Mouse (Mus musculus) intestine, embryonic 14.5 days (tissue): ENCODE measurements at regions not wholly inside any gene's neighbourhood (a gene's known extent, or its start where the extent isn't known, plus 50 kb on each side); places are given as distances from the start of the nearest gene placed in this dataset.

ENCODE experiments used
- ATAC-seq: fragments of 200-750 bp; cut with Nextera tagmentation; replicated peaks from 2 replicates; pipeline ENCODE4 v1.8.0; 2017; ENCODE audit warnings: low read depth, moderate number of reproducible peaks, moderate TSS enrichment, moderate library complexity; ENCODE audit not compliant: low FRiP score, low TSS enrichment
- DNase-seq: peaks from one replicate; pipeline ENCODE4 v3.0.0-alpha.2; 2018; ENCODE audit warnings: low spot score
- H3K27ac ChIP-seq: fragments of 300-500 bp; sonication (generic); 2 replicates; pipeline ENCODE4 v1.5.1; 2014; ENCODE audit warnings: low read depth, mild to moderate bottlenecking, control low read depth
- H3K27me3 ChIP-seq: fragments of 300-500 bp; sonication (generic); replicated peaks from 2 replicates; pipeline ENCODE4 v1.6.1; 2014; ENCODE audit warnings: low read length, control low read depth; ENCODE audit not compliant: control insufficient read depth, insufficient read depth
- H3K36me3 ChIP-seq: fragments of 300-500 bp; sonication (generic); 2 replicates; pipeline ENCODE4 v1.6.1; 2014; ENCODE audit warnings: low read length, control low read depth; ENCODE audit not compliant: control insufficient read depth, insufficient read depth
- H3K4me1 ChIP-seq: fragments of 300-500 bp; sonication (generic); replicated peaks from 2 replicates; pipeline ENCODE4 v1.6.1; 2014; ENCODE audit warnings: low read length, control low read depth, mixed read lengths; ENCODE audit not compliant: control insufficient read depth, insufficient read depth
- H3K4me2 ChIP-seq: fragments of 300-500 bp; sonication (generic); 2 replicates; pipeline ENCODE4 v1.6.1; 2014; ENCODE audit warnings: low read length
- H3K4me3 ChIP-seq: fragments of 300-500 bp; sonication (generic); 2 replicates; pipeline ENCODE4 v1.5.1; 2014; ENCODE audit warnings: low read depth, low read length, control low read depth, mixed read lengths
- H3K9ac ChIP-seq: fragments of 300-500 bp; sonication (generic); 2 replicates; pipeline ENCODE4 v1.6.1; 2014; ENCODE audit warnings: mild to moderate bottlenecking, low read length
- H3K9me3 ChIP-seq: fragments of 300-500 bp; sonication (generic); 2 replicates; pipeline ENCODE4 v1.6.1; 2016; ENCODE audit warnings: low read length, control low read depth; ENCODE audit not compliant: control insufficient read depth
- WGBS: fragments of 180-500 bp; shearing (Covaris S2); extraction: QIAGEN DNeasy Blood & Tissue Kit; methylation state at CpG from one replicate; pipeline ENCODE4 v1.1.7; 2014; 5-methylcytosine and 5-hydroxymethylcytosine counted together

DNA sequence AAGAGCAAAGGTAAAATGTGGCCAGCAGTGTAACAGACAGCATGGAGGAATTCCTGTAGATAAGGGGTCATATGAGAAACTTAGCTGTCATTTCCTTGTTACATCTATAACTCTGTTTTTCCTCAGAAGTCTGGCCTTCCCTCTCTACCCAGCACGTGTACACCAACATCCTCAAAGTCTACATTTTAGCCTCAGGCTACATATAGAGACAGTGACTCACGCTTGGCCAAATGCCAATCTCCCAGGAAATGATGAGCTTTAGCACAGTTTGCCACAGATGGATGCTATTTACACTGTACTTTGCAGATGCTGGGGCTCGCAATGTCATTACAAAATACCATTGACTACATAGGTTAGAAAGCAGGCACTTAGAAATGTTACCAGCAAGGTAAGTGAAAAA lies 1433.1 kb upstream of the Dsel start:
- H3K9me3 ChIP-seq, result no peaks in the 10 kb centered on the region
- ATAC-seq (no peak), DNase-seq (no peak)
- no peak overlapping the region for H3K4me2 ChIP-seq
- H3K27ac ChIP-seq, result no peak overlapping the region
- no peak overlapping the region for H3K4me3 ChIP-seq
- WGBS, result 50% methylated on average over 3 of the region's 3 CpGs
- no peaks in the 10 kb centered on the region for H3K4me1 ChIP-seq
- no peaks in the 10 kb centered on the region for H3K36me3 ChIP-seq
- no peaks in the 10 kb centered on the region for H3K27me3 ChIP-seq
- H3K9ac ChIP-seq, result no peak overlapping the region

DNA sequence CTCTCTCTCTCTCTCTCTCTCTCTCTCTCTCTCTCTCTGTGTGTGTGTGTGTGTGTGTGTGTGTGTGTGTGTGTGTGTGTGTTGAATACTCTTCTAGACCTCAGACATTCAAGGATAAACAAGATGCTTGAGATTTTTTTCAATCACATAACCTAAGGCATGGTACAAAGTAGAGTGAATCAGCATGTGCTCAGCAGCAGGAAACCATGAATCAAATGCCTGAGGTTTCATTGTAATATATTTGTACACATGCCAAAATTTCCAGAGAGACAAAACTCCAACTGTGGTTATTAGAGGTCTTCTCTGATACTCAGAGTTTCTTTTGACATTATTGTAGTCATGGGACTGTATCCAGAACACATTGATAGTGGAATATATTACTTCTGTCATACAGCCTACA lies 1423.5 kb upstream of the Dsel start:
- H3K4me3 ChIP-seq, result no peak overlapping the region
- no peaks in the 10 kb centered on the region for H3K36me3 ChIP-seq
- no peaks in the 10 kb centered on the region for H3K27me3 ChIP-seq
- DNase-seq (no peak), ATAC-seq (no peak)
- no peaks in the 10 kb centered on the region for H3K4me1 ChIP-seq
- no peak overlapping the region for H3K4me2 ChIP-seq
- no peaks in the 10 kb centered on the region for H3K9me3 ChIP-seq
- H3K9ac ChIP-seq, result no peak overlapping the region
- H3K27ac ChIP-seq, result no peak overlapping the region

GRCm38 (mm10) chr1:113284122-113284521 lies 1419.4 kb upstream of the Dsel start:
- Histone ChIP-seq H3K4me2 (no peak overlapping the region), H3K4me1 (no peaks in the 10 kb centered on the region), H3K36me3 (no peaks in the 10 kb centered on the region), H3K27ac (no peak overlapping the region), H3K9ac (no peak overlapping the region), H3K4me3 (no peak overlapping the region), H3K27me3 (no peaks in the 10 kb centered on the region), H3K9me3 (no peaks in the 10 kb centered on the region)
- ATAC-seq (no peak), DNase-seq (no peak)

DNA sequence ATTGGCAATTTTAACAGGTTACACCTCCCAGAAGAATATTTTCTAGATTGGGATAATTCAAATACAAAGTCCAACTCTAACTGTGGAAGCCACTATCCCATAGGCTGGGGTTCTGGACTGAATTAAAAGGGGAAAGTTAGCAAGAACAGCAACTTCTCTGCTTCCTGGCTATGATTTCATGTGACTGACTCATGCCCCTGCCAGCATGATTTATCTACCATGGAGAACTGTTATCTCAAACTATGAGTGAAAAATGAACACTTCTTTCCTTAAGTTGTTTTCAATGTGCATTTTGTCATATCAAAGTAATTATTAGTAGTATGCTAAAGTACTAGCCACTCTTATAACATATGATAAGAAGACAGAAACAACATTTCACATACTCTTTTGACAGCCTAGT lies 1394.7 kb upstream of the Dsel start:
- no peaks in the 10 kb centered on the region for H3K4me1 ChIP-seq
- no peaks in the 10 kb centered on the region for H3K27me3 ChIP-seq
- H3K9me3 ChIP-seq, result no peaks in the 10 kb centered on the region
- ATAC-seq (no peak), DNase-seq (no peak)
- no peak overlapping the region for H3K27ac ChIP-seq
- H3K36me3 ChIP-seq, result no peaks in the 10 kb centered on the region
- H3K4me2 ChIP-seq, result no peak overlapping the region
- no peak overlapping the region for H3K9ac ChIP-seq
- H3K4me3 ChIP-seq, result no peak overlapping the region

- Histone ChIP-seq H3K4me1 (no peaks in the 10 kb centered on the region), H3K36me3 (no peaks in the 10 kb centered on the region), H3K9me3 (no peaks in the 10 kb centered on the region), H3K9ac (no peak overlapping the region), H3K27ac (no peak overlapping the region), H3K4me2 (no peak overlapping the region), H3K27me3 (no peaks in the 10 kb centered on the region), H3K4me3 (no peak overlapping the region)
- ATAC-seq (no peak), DNase-seq (no peak)
- WGBS, result 67% methylated on average over 5 of the region's 5 CpGs
These were observed 1382.6 kb upstream of the Dsel start for GRCm38 (mm10) chr1:113247325-113247724.

GRCm38 (mm10) chr1:113210095-113210494 lies 1345.4 kb upstream of the Dsel start:
- Histone ChIP-seq H3K9me3 (no peaks in the 10 kb centered on the region), H3K4me2 (no peak overlapping the region), H3K36me3 (no peaks in the 10 kb centered on the region), H3K9ac (no peak overlapping the region), H3K27ac (no peak overlapping the region), H3K27me3 (no peaks in the 10 kb centered on the region), H3K4me3 (no peak overlapping the region), H3K4me1 (no peaks in the 10 kb centered on the region)
- DNase-seq (no peak), ATAC-seq (no peak)
- 77% methylated on average over 1 of the region's 1 CpGs for WGBS

DNA sequence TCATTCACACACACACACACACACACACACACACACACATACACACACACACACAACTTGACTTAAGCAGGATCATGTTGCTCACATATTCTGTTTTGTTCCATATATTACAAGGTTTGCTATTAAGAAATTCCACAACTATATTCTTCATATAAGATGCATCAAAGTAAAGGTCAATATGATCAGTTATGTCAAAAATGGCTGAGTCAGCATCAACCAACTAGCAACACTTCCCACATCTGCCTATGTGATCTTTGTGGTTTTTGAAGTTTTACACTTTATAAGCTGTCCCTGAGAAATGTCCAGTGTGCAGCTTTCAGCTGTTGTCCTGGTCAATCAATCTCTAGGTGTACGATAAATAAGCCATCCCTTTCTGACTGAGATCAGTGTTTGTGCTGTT lies 1339.3 kb upstream of the Dsel start:
- no peak for ATAC-seq
- Histone ChIP-seq H3K36me3 (no peaks in the 10 kb centered on the region), H3K27me3 (no peaks in the 10 kb centered on the region), H3K4me3 (no peak overlapping the region), H3K27ac (no peak overlapping the region), H3K9me3 (no peaks in the 10 kb centered on the region), H3K4me2 (no peak overlapping the region), H3K9ac (no peak overlapping the region), H3K4me1 (no peaks in the 10 kb centered on the region)
- 97% methylated on average over 1 of the region's 1 CpGs for WGBS
- DNase-seq, result no peak

DNA sequence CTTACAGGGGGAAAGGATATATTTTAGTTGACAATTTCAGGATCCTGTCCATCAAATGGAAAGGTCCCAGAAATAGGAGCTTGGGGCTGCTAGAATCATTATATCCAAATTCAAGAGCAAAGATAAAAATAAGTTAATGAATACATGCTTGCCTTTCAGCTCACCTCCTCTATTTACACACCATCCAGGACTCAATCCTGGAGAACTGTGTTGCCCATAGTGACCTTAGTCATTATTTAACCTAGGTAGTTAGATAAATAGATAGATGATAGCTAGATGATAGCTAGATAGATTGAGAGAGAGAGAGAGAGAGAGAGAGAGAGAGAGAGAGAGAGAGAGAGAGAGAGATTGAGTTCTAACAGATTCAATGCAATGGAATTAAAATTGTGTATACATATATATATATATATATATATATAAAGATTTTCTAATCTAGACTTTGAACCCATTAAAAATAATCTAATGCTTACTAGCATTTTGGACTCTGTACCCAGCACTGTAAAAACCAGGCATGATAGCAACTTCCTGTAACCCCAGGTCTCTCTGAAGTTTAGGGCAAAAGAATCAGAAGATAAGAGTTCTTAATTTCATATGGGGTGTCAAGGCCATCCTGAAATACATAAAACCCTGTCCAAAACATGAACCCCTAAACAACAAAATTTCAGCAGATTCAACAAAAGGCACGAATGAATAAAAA lies 1329.5 kb upstream of the Dsel start:
- no peak for ATAC-seq

GRCm38 (mm10) chr1:113163173-113163572 lies 1298.5 kb upstream of the Dsel start:
- 82% methylated on average over 1 of the region's 1 CpGs for WGBS

More for the DNA sequence above, 1329.5 kb upstream of the Dsel start:
- Histone ChIP-seq H3K9me3 (no peaks in the 10 kb centered on the region), H3K36me3 (no peaks in the 10 kb centered on the region), H3K9ac (no peak overlapping the region), H3K4me2 (no peak overlapping the region), H3K27ac (no peak overlapping the region), H3K4me3 (no peak overlapping the region), H3K27me3 (no peaks in the 10 kb centered on the region), H3K4me1 (no peaks in the 10 kb centered on the region)
- 60% methylated on average over 1 of the region's 1 CpGs for WGBS
- DNase-seq, result no peak

More at GRCm38 (mm10) chr1:113163173-113163572, 1298.5 kb upstream of the Dsel start:
- Histone ChIP-seq H3K4me3 (no peak overlapping the region), H3K9me3 (no peaks in the 10 kb centered on the region), H3K4me1 (no peaks in the 10 kb centered on the region), H3K27ac (no peak overlapping the region), H3K4me2 (no peak overlapping the region), H3K27me3 (no peaks in the 10 kb centered on the region), H3K9ac (no peak overlapping the region), H3K36me3 (no peaks in the 10 kb centered on the region)
- no peak for ATAC-seq
- no peak for DNase-seq
